Mouse (Mus musculus) heart, adult 2 months (tissue): ENCODE results near the gene Npas4.

ENCODE experiments used
- CTCF ChIP-seq: fragments of 200-600 bp; IDR thresholded peaks from 2 replicates; pipeline ENCODE4 v1.8.1; 2022; ENCODE audit warnings: antibody characterized with exemption, mild to moderate bottlenecking, moderate library complexity
- EP300 ChIP-seq: fragments of 200-500 bp; IDR thresholded peaks from 2 replicates; pipeline ENCODE4 v1.6.1; 2011; ENCODE audit warnings: low read depth, low read length, control low read depth; ENCODE audit not compliant: insufficient read depth
- POLR2A ChIP-seq: fragments of 200-500 bp; IDR thresholded peaks from 2 replicates; pipeline ENCODE4 v1.6.1; 2011; ENCODE audit warnings: mild to moderate bottlenecking, low read depth, low read length, control low read depth; ENCODE audit not compliant: insufficient read depth

DNA sequence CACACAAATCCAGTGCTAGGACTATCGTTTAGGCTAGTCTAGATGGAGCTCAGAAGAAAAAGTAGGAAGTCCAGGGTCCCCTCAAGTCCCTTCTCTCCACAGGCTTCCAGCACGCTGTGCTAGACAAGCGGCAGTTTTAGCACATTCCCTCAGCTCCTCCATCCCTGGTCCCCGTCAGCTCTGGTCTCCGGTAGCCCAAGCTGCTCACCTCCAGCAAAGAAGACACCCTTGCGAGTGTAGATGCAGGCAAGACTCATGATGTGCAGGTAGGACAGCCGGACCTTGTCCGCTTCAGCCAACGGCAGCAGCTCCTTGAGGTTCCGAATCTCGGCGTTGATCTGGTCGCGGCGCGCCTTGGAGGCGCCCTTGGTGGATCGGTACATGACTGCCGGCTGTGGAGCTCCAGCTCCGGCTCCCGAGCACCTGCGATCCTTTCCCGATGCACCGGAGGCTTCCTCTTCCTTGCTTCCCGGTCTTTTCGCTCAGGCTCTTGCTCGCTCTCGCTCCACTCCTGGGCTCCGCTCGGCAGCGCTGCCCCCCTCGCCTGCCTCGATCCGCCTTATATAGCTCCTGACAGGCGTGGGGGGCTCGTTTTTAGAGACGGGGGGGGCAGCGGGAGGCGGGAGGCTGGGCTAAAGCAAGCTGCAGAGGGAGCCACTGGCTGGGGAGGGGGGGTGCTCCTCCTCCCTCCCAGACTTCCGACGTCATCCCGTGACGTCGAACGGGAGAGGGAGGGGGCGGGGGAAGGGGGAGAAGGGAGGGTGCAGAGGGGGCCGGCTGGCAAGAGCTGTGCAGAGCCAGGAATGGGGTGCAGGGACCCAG, 471 bp downstream of the Npas4 start:
- TF ChIP-seq EP300 (no peak), CTCF (no peak), POLR2A (no peak)
